Mouse (Mus musculus): ENCODE data around the gene Vmn1r29.
"Not testable (repeated sequence)": the region's sequence is repeated elsewhere in the genome, so short reads cannot be mapped to it uniquely, and the experiment has no call there.

The Vmn1r29 gene

GRCm38 (mm10) chr6:58301249-58301648, at the start of gene Vmn1r29:
Vmn1r29 (plus strand) TSS chr6:58301549.
- no peak for DNase-seq (ENCODE audit: low read depth, low spot score)

GRCm38 (mm10) chr6:58261737-58262136, 39.6 kb upstream of the Vmn1r29 start, which contains the start of gene Vmn1r28:
Vmn1r28 (plus strand) TSS chr6:58262037.
- DNase-seq (ENCODE audit: low read depth, low spot score), result no peak

- peak; percentile 25 for DNase-seq (ENCODE audit: low read depth, low spot score)
Measured at GRCm38 (mm10) chr6:58279661-58280060, 21.7 kb upstream of the Vmn1r29 start.

GRCm38 (mm10) chr6:58292201-58292600, 9.1 kb upstream of the Vmn1r29 start:
- peak; percentile 85 for DNase-seq (ENCODE audit: low read depth, low spot score)

GRCm38 (mm10) chr6:58298511-58298910, 2.8 kb upstream of the Vmn1r29 start:
- peak; percentile 60 for DNase-seq (ENCODE audit: low read depth, low spot score)

GRCm38 (mm10) chr6:58330686-58331085, 29.3 kb downstream of the Vmn1r29 start:
- not testable (repeated sequence) for DNase-seq (ENCODE audit: low read depth, low spot score)

Data from R1 (cell line).